Mouse (Mus musculus): ENCODE results near the gene Wnt5b.

DNA sequence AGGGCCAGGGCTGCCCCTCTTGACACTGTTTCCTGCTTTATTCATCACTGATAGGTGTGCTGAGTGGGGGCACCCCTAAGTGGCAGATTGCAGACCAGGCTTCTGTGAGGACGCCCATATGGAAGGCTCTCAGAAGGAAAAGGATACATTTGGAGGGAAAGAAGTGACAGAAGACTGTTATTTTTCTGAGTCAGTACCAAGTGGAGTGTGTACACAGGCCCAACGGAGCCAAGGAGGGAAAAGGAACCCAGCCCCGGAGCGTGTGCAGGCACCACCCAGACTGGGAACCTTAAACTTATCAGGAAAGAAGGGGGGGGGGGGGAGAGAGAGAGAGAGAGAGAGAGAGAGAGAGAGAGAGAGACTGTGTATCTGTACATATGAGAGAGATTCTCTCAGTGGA lies 131.6 kb downstream of the Wnt5b start:
- TF ChIP-seq POLR2A (IDR thresholded peaks at IDR 0.05; ENCODE audit: extremely low read depth, insufficient read depth, low read length): no peak
- no peak for TF ChIP-seq CTCF (IDR thresholded peaks at IDR 0.05; ENCODE audit: extremely low read depth, insufficient read depth, low read length)
